Mouse (Mus musculus): Measurements from ENCODE around the gene Cntd1. TPM values are rescaled to one million over a fixed set of nuclear protein-coding genes. Genes with fewer than 3 reads are reported as not detected.
A peak's percentile ranks its signal among the peaks of the same experiment; 100 is the strongest.

The Cntd1 gene
- polyA plus RNA-seq, 1 experiment from 2014 or later = 1.2 TPM

- Histone ChIP-seq H3K4me2 (no peak overlapping the region), H3K27ac (ENCODE audit: low read depth, low read length) (no peak overlapping the region), H3K9me3 (ENCODE audit: control insufficient read depth, low read length) (no peaks in the 10 kb centered on the region), H3K9ac (ENCODE audit: low read depth, low read length) (no peak overlapping the region), H3K4me3 (ENCODE audit: low read depth, low read length) (no peak overlapping the region), H3K27me3 (replicated peaks; ENCODE audit: control insufficient read depth, insufficient read depth, low read length) (no peaks in the 10 kb centered on the region), H3K4me1 (replicated peaks; ENCODE audit: control insufficient read depth, insufficient read depth, low read length) (no peaks in the 10 kb centered on the region), H3K36me3 (ENCODE audit: control insufficient read depth, insufficient read depth, low read length) (peaks cover 46% of the 10 kb centered on the region)
- WGBS = 98% methylated on average over 8 of the region's 8 CpGs
- ATAC-seq (replicated peaks; ENCODE audit: low FRiP score) (no peak), DNase-seq (ENCODE audit: low spot score) (no peak)
These were observed 12.4 kb downstream of the Cntd1 start for GRCm38 (mm10) chr11:101291231-101291630.

GRCm38 (mm10) chr11:101295191-101295590 lies 16.4 kb downstream of the Cntd1 start:
- Histone ChIP-seq H3K27me3 (replicated peaks; ENCODE audit: control insufficient read depth, insufficient read depth, low read length) (no peaks in the 10 kb centered on the region), H3K4me1 (replicated peaks; ENCODE audit: control insufficient read depth, insufficient read depth, low read length) (peaks cover under 1% of the 10 kb centered on the region; the same call in 1 of the 2 replicates), H3K36me3 (ENCODE audit: control insufficient read depth, insufficient read depth, low read length) (peaks cover 42% of the 10 kb centered on the region), H3K4me3 (ENCODE audit: low read depth, low read length) (no peak overlapping the region), H3K9ac (ENCODE audit: low read depth, low read length) (no peak overlapping the region), H3K4me2 (no peak overlapping the region), H3K27ac (ENCODE audit: low read depth, low read length) (no peak overlapping the region), H3K9me3 (ENCODE audit: control insufficient read depth, low read length) (no peaks in the 10 kb centered on the region)
- whole genome bisulfite sequencing = 96% methylated on average over 8 of the region's 8 CpGs
- DNase-seq (ENCODE audit: low spot score) (no peak), ATAC-seq (replicated peaks; ENCODE audit: low FRiP score) (no peak)

- 60% methylated on average over 7 of the region's 7 CpGs for WGBS
These were observed 22.1 kb downstream of the Cntd1 start for GRCm38 (mm10) chr11:101300881-101301280.

GRCm38 (mm10) chr11:101301299-101302003 lies 22.6 kb downstream of the Cntd1 start:
- no peak for DNase-seq (ENCODE audit: low spot score)
- peak overlapping the region; percentile 85 for H3K9ac ChIP-seq (ENCODE audit: low read depth, low read length)
- no peaks in the 10 kb centered on the region for H3K27me3 ChIP-seq (replicated peaks; ENCODE audit: control insufficient read depth, insufficient read depth, low read length)
- peak overlapping the region; percentile 86 for H3K4me3 ChIP-seq (ENCODE audit: low read depth, low read length)
- 10% methylated on average over 26 of the region's 26 CpGs for WGBS
- peaks cover 8% of the 10 kb centered on the region; the same call in 1 of the 2 replicates for H3K36me3 ChIP-seq (ENCODE audit: control insufficient read depth, insufficient read depth, low read length)
- H3K4me2 ChIP-seq = peak overlapping the region; percentile 91
- H3K27ac ChIP-seq (ENCODE audit: low read depth, low read length) = peak overlapping the region; percentile 39; the same call in 1 of the 2 replicates
- peaks cover 11% of the 10 kb centered on the region for H3K4me1 ChIP-seq (replicated peaks; ENCODE audit: control insufficient read depth, insufficient read depth, low read length)
- peak; percentile 39 for ATAC-seq (replicated peaks; ENCODE audit: low FRiP score)
- no peaks in the 10 kb centered on the region for H3K9me3 ChIP-seq (ENCODE audit: control insufficient read depth, low read length)

More at GRCm38 (mm10) chr11:101300881-101301280, 22.1 kb downstream of the Cntd1 start:
- no peaks in the 10 kb centered on the region for H3K27me3 ChIP-seq (replicated peaks; ENCODE audit: control insufficient read depth, insufficient read depth, low read length)
- peak overlapping the region; percentile 91 for H3K4me2 ChIP-seq
- H3K27ac ChIP-seq (ENCODE audit: low read depth, low read length) = no peak overlapping the region
- H3K4me1 ChIP-seq (replicated peaks; ENCODE audit: control insufficient read depth, insufficient read depth, low read length) = peaks cover 11% of the 10 kb centered on the region
- H3K36me3 ChIP-seq (ENCODE audit: control insufficient read depth, insufficient read depth, low read length) = peaks cover 8% of the 10 kb centered on the region; the same call in 1 of the 2 replicates
- ATAC-seq (replicated peaks; ENCODE audit: low FRiP score) (no peak), DNase-seq (ENCODE audit: low spot score) (no peak)
- H3K4me3 ChIP-seq (ENCODE audit: low read depth, low read length) = peak overlapping the region; percentile 86
- H3K9ac ChIP-seq (ENCODE audit: low read depth, low read length) = peak overlapping the region; percentile 85
- H3K9me3 ChIP-seq (ENCODE audit: control insufficient read depth, low read length) = no peaks in the 10 kb centered on the region

GRCm38 (mm10) chr11:101302004-101302798 lies 23.4 kb downstream of the Cntd1 start, which contains the start of gene Becn1:
Gene Becn1, minus strand, starts transcription at chr11:101302286.
- ATAC-seq (replicated peaks; ENCODE audit: low FRiP score) = peak; percentile 93
- peaks cover 8% of the 10 kb centered on the region; the same call in 1 of the 2 replicates for H3K36me3 ChIP-seq (ENCODE audit: control insufficient read depth, insufficient read depth, low read length)
- peak within 1 kb of the TSS; percentile 86 for H3K4me3 ChIP-seq (ENCODE audit: low read depth, low read length)
- DNase-seq (ENCODE audit: low spot score) = peak; percentile 96
- H3K4me2 ChIP-seq = peak within 1 kb of the TSS; percentile 91
- peaks cover 11% of the 10 kb centered on the region for H3K4me1 ChIP-seq (replicated peaks; ENCODE audit: control insufficient read depth, insufficient read depth, low read length)
- no peaks in the 10 kb centered on the region for H3K9me3 ChIP-seq (ENCODE audit: control insufficient read depth, low read length)
- H3K9ac ChIP-seq (ENCODE audit: low read depth, low read length) = peak within 1 kb of the TSS; percentile 85
- no peaks in the 10 kb centered on the region for H3K27me3 ChIP-seq (replicated peaks; ENCODE audit: control insufficient read depth, insufficient read depth, low read length)
- H3K27ac ChIP-seq (ENCODE audit: low read depth, low read length) = peak within 1 kb of the TSS; percentile 39; the same call in 1 of the 2 replicates
- WGBS = 7% methylated on average over 38 of the region's 39 CpGs

GRCm38 (mm10) chr11:101307744-101308143 lies 28.9 kb downstream of the Cntd1 start:
- DNase-seq (ENCODE audit: low spot score) = no peak
- WGBS = 32% methylated on average over 5 of the region's 5 CpGs
- Histone ChIP-seq H3K9me3 (ENCODE audit: control insufficient read depth, low read length) (no peaks in the 10 kb centered on the region), H3K36me3 (ENCODE audit: control insufficient read depth, insufficient read depth, low read length) (no peaks in the 10 kb centered on the region), H3K27me3 (replicated peaks; ENCODE audit: control insufficient read depth, insufficient read depth, low read length) (no peaks in the 10 kb centered on the region), H3K27ac (ENCODE audit: low read depth, low read length) (no peak overlapping the region), H3K9ac (ENCODE audit: low read depth, low read length) (no peak overlapping the region), H3K4me3 (ENCODE audit: low read depth, low read length) (no peak overlapping the region), H3K4me2 (no peak overlapping the region), H3K4me1 (replicated peaks; ENCODE audit: control insufficient read depth, insufficient read depth, low read length) (no peaks in the 10 kb centered on the region)
- no peak for ATAC-seq (replicated peaks; ENCODE audit: low FRiP score)

- no peak overlapping the region for H3K27ac ChIP-seq (ENCODE audit: low read depth, low read length)
- DNase-seq (ENCODE audit: low spot score) = no peak
- WGBS = 77% methylated on average over 3 of the region's 3 CpGs
These were observed 32.3 kb downstream of the Cntd1 start for GRCm38 (mm10) chr11:101311083-101311482.

GRCm38 (mm10) chr11:101312150-101312549 lies 33.3 kb downstream of the Cntd1 start:
- peaks cover 4% of the 10 kb centered on the region; the same call in 1 of the 2 replicates for H3K4me1 ChIP-seq (replicated peaks; ENCODE audit: control insufficient read depth, insufficient read depth, low read length)
- no peak for ATAC-seq (replicated peaks; ENCODE audit: low FRiP score)
- WGBS = 62% methylated on average over 3 of the region's 3 CpGs
- DNase-seq (ENCODE audit: low spot score) = no peak
- H3K4me2 ChIP-seq = no peak overlapping the region
- H3K27ac ChIP-seq (ENCODE audit: low read depth, low read length) = no peak overlapping the region
- H3K9ac ChIP-seq (ENCODE audit: low read depth, low read length) = no peak overlapping the region
- no peaks in the 10 kb centered on the region for H3K9me3 ChIP-seq (ENCODE audit: control insufficient read depth, low read length)
- no peaks in the 10 kb centered on the region for H3K36me3 ChIP-seq (ENCODE audit: control insufficient read depth, insufficient read depth, low read length)
- no peak overlapping the region for H3K4me3 ChIP-seq (ENCODE audit: low read depth, low read length)
- H3K27me3 ChIP-seq (replicated peaks; ENCODE audit: control insufficient read depth, insufficient read depth, low read length) = no peaks in the 10 kb centered on the region

More at GRCm38 (mm10) chr11:101311083-101311482, 32.3 kb downstream of the Cntd1 start:
- Histone ChIP-seq H3K4me3 (ENCODE audit: low read depth, low read length) (no peak overlapping the region), H3K4me1 (replicated peaks; ENCODE audit: control insufficient read depth, insufficient read depth, low read length) (no peaks in the 10 kb centered on the region), H3K9me3 (ENCODE audit: control insufficient read depth, low read length) (no peaks in the 10 kb centered on the region), H3K36me3 (ENCODE audit: control insufficient read depth, insufficient read depth, low read length) (no peaks in the 10 kb centered on the region), H3K9ac (ENCODE audit: low read depth, low read length) (no peak overlapping the region), H3K27me3 (replicated peaks; ENCODE audit: control insufficient read depth, insufficient read depth, low read length) (no peaks in the 10 kb centered on the region), H3K4me2 (no peak overlapping the region)
- no peak for ATAC-seq (replicated peaks; ENCODE audit: low FRiP score)
